Mouse (Mus musculus): Measurements from ENCODE around the gene Gm8271. TPM values are rescaled to one million over a fixed set of nuclear protein-coding genes. Genes with fewer than 3 reads are reported as not detected.
"Not testable (repeated sequence)": the region's sequence is repeated elsewhere in the genome, so short reads cannot be mapped to it uniquely, and the experiment has no call there.

Gene Gm8271
- not detected in 2 replicates for total RNA-seq (2014; rRNA removed)
- not detected in 2 replicates for polyA plus RNA-seq (2012; rRNA removed)

DNA sequence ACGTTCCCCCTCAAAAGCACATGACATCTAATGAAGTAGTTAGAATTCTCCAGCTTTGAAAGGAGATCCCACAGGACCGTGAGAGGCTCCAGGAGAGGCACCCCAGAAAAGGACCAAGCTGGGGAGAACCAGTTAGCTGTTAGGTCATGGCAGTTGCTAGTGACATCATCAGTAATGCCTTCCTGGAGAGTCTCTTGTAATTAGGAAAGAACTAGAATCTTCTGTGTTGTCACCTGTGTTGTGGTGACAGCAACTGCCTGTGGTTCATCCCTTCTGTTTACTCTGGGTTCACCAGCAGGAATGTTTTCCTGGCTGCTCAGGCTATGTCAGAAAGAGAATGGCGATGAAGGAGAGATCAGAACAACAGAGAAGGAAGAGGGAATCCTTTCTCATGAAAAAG lies at the start of gene Gm8271:
Gene Gm8271 (plus strand): TSS at position 301 of the 400 bp plus-strand sequence.
- H3K4me3 ChIP-seq (ENCODE audit: insufficient read depth, low read depth, low read length); H3K36me3 ChIP-seq (ENCODE audit: control insufficient read depth, insufficient read depth, low read length); H3K4me1 ChIP-seq (ENCODE audit: control insufficient read depth, insufficient read depth, low read length); DNase-seq (ENCODE audit: extremely low read depth, low read depth, low spot score); H3K9ac ChIP-seq (ENCODE audit: low read depth, low read length); H3K79me2 ChIP-seq (ENCODE audit: control insufficient read depth, insufficient read depth, low read length); H3K27ac ChIP-seq (replicated peaks; ENCODE audit: insufficient read depth, low read depth, low read length); H3K27me3 ChIP-seq (ENCODE audit: control insufficient read depth, insufficient read depth, low read length): not testable (repeated sequence)
- WGBS = no CpG with 5 or more reads among the region's 3 CpGs

- H3K9ac ChIP-seq (ENCODE audit: low read depth, low read length); H3K36me3 ChIP-seq (ENCODE audit: control insufficient read depth, insufficient read depth, low read length); DNase-seq (ENCODE audit: extremely low read depth, low read depth, low spot score); H3K79me2 ChIP-seq (ENCODE audit: control insufficient read depth, insufficient read depth, low read length); H3K27me3 ChIP-seq (ENCODE audit: control insufficient read depth, insufficient read depth, low read length); H3K4me3 ChIP-seq (ENCODE audit: insufficient read depth, low read depth, low read length); H3K4me1 ChIP-seq (ENCODE audit: control insufficient read depth, insufficient read depth, low read length); H3K27ac ChIP-seq (replicated peaks; ENCODE audit: insufficient read depth, low read depth, low read length): not testable (repeated sequence)
- WGBS = no CpG with 5 or more reads among the region's 1 CpGs
Measured at GRCm38 (mm10) chr14:5164235-5164634, 21.4 kb upstream of the Gm8271 start, which contains the start of gene Gm3317. Gm3317 (plus strand) TSS chr14:5164535.

Other genes starting within 250 kb of the Gm8271 start
- gene Gm8297, start 201.9 kb upstream of the Gm8271 start, total RNA-seq (2014; rRNA removed) = not detected in 2 replicates
- gene Gm8297, start 201.9 kb upstream of the Gm8271 start, polyA plus RNA-seq (2012; rRNA removed) = not detected in 2 replicates
- not detected in 2 replicates for gene Gm3298, start 169.9 kb upstream of the Gm8271 start, total RNA-seq (2014; rRNA removed)
- not detected in 2 replicates for gene Gm3298, start 169.9 kb upstream of the Gm8271 start, polyA plus RNA-seq (2012; rRNA removed)
- not detected in 2 replicates for gene 4930555G01Rik, start 135.2 kb upstream of the Gm8271 start, total RNA-seq (2014; rRNA removed)
- not detected in 2 replicates for gene 4930555G01Rik, start 135.2 kb upstream of the Gm8271 start, polyA plus RNA-seq (2012; rRNA removed)
- gene Gm8281, start 114.8 kb upstream of the Gm8271 start, total RNA-seq (2014; rRNA removed) = not detected in 2 replicates
- not detected in 2 replicates for gene Gm8281, start 114.8 kb upstream of the Gm8271 start, polyA plus RNA-seq (2012; rRNA removed)
- gene Gm8279, start 54.3 kb upstream of the Gm8271 start, total RNA-seq (2014; rRNA removed) = not detected in 2 replicates
- gene Gm8279, start 54.3 kb upstream of the Gm8271 start, polyA plus RNA-seq (2012; rRNA removed) = not detected in 2 replicates
- gene Gm3317, start 21.3 kb upstream of the Gm8271 start, total RNA-seq (2014; rRNA removed) = not detected in 2 replicates
- not detected in 2 replicates for gene Gm3317, start 21.3 kb upstream of the Gm8271 start, polyA plus RNA-seq (2012; rRNA removed)
- gene Gm3526, start 74.8 kb downstream of the Gm8271 start, total RNA-seq (2014; rRNA removed) = not detected in 2 replicates
- gene Gm3526, start 74.8 kb downstream of the Gm8271 start, polyA plus RNA-seq (2012; rRNA removed) = not detected in 2 replicates
- gene Gm3542, start 149.1 kb downstream of the Gm8271 start, total RNA-seq (2014; rRNA removed) = not detected in 2 replicates
- gene Gm3542, start 149.1 kb downstream of the Gm8271 start, polyA plus RNA-seq (2012; rRNA removed) = not detected in 2 replicates
- gene Gm3500, start 203.3 kb downstream of the Gm8271 start, total RNA-seq (2014; rRNA removed) = not detected in 2 replicates
- gene Gm3500, start 203.3 kb downstream of the Gm8271 start, polyA plus RNA-seq (2012; rRNA removed) = not detected in 2 replicates